Mouse (Mus musculus) ovary, postnatal 10 days (tissue): ENCODE data around the gene Ccdc62.

Source experiments
- DNase-seq: peaks from one replicate; pipeline ENCODE4 v3.0.0; 2022; ENCODE audit warnings: low spot score

Ccdc62 gene

DNA sequence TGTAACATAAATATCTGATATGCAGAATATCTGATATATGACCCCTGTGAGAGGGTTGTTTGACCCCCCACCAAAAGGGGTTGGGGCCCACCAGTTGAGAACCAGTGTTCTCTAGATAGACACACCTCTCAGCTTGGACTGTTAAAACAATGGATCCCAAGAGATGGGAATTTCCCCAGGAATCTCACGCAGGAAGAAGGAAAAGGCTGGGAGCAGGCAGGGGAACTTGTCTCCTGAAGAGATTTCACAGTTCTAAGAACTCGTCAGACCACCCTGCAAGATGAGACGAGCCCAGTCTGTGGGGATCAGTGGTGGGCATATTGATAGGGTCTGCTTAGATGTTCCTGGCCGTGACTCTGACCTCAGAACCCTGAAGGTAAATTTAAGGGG is 49.5 kb downstream of the Ccdc62 start:
- no peak for DNase-seq

DNA sequence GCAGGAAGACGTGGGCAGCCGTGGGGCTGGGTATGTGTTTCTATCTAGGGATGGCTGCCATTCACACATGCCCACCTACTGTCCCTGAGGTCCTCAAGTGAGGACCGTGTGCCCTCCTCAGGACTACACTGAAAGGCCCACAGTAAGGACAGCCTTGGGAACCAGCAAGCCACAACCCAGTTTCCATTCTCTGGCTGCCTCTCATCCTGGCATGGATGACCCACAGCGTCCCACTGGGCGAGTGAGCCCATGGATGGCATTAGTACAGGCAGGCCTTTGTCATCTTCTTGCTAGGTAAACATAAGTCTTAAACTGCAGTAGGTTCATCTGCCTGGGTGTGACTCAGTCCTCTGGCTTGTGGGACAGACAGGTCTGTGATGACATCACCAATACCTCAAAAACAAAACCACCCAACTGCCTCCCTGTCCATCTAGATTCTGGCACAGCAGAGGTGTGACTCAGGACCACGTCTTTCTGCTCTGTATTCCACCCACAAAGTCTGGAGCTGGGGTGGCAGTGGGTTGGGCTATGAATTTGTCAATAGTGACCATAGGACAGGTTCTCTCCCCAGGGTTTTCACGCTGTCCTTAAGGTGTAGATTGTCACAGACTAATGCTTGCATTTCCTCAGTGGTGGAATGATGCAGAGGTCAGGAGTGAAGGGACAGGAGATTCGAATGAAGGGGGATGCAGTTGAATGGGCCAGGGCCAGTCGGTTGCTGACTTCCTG is 50.2 kb downstream of the Ccdc62 start:
- no peak for DNase-seq

DNA sequence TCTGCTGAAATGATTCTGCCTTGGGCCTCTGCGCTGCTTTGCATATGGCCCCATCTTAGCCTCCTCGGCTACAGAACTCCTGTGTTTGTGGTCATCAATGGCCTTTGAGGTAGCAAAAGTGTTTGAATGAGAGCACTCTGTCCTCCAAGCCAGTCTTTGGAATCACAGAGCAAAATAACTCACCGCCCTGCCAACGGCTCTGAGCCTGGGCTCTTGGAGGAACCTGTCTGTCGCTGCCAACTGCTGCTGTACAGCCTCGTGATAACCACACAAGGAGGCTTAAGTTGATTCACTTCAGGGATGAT is 50.7 kb downstream of the Ccdc62 start:
- no peak for DNase-seq

DNA sequence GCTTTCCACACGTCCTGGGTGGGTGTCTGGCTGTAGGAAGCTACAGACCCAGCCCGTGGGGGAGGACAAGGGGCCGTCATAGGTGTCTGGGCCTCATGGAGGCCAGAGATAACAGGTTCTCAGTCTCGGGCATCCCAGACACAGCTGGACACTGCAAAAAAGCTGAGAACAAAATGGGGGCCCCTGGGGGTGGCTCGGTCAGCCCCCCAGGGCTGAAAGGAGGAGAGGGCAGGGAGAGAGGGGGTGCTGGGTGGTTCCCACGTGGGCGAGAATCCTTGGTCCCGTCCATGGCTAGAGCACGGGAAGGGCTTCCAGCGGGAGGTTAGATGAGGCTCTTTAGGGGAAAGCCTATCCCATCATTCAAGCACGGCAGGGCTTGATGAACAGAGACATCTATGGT is 52.4 kb downstream of the Ccdc62 start:
- DNase-seq: no peak

DNA sequence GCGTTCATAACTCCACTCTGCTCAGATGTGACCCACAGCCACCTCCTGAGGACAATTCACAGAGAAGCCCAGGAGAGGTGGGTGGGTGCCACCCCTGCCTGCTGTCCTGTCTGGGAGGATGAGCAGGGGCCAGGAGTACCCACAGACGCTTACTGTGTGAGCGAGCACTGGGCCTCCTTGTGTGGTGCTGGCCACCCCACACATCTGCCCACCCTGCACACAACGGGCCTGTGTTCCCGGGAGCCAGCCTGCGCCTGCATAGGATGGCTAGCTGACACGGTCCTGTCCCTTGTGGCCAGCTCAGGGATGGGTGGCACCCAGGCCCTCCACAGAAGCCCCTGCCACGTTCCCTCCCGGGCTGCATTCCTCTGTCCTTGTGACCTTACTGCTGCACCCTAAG is 55.0 kb downstream of the Ccdc62 start:
- DNase-seq: no peak

DNA sequence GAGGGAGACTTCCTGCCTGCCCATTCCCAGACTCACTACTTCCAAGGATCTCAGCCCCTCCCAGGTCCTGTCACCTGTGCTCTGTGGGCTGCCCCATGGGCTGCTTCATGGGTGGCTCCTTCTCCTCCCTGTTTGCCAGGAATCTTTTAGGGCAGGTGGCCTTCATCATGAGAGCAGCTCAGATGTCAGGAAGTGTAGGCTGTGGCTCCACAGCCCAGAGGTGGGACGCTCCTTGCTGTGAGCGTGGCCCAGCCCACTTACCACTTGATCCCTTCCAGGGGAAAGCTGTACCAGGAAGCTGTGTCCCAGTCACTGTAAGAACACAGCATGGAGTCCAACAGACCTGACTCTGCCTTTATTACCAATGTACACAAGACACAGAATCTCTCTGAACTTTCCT is 56.4 kb downstream of the Ccdc62 start:
- DNase-seq: no peak

DNA sequence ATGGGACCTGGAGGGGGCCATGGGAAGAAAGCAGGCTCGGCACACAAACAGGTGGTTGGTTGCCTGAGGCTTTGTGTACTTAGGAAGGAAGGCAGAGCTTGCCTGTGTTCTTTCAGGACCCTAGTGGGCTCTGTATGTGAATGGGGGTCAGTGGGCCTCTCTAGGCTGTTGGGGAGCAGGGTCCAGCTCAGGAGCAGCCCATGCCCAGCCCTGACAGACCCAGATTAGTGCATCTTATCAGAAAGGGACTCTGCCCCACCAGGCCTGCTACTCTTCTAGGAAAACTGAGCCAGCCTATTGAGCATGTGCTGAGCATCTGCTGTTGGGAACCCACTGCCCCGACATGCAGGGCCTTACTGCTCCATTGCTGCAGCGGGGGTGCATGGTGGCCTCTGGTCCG is 57.0 kb downstream of the Ccdc62 start:
- DNase-seq: no peak

DNA sequence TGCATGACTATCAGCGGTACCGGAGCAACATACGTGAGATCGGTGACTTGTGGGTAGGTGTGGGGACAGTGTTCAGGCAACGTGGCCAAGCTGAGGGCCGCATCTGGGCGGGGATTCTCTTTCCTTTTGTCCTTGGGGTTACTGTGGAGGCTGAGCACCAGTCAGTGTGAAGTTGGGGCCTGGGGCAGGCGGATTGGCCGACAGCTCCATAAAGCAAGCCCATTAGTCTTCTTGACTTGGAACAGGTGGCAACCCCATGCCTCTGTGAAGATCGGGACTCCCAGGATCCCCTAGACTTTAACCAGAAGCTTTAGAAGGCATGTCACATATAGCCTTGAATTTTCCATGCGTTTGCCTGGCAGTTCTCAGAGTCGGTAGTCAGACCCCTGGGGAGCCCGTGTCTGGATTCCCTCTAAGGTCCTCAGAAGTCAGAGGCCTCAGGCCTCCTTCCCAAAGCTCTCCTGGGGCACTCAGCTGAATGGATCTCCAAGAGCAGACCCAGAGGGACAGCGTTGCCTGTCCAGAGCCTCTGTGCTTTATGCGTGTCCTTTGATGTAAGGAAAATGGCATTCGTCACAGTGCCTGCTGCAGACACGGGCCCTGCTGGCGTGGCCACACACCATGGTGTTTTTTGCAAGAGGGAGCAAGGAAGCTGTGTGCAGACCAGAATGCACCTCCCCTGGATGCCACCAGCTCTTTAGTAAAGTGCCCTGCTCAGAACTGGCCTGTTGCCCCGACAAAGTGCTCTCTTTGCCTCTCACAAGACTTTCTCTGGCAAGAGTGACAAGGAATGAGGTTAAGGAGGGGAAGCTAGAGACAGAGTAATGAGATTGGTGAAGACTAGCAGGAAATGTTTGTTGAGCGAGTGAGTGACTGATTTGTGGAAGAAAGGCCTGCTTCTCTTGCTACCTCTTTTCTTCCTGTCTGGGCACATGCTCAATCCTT is 59.7 kb downstream of the Ccdc62 start:
- no peak for DNase-seq

DNA sequence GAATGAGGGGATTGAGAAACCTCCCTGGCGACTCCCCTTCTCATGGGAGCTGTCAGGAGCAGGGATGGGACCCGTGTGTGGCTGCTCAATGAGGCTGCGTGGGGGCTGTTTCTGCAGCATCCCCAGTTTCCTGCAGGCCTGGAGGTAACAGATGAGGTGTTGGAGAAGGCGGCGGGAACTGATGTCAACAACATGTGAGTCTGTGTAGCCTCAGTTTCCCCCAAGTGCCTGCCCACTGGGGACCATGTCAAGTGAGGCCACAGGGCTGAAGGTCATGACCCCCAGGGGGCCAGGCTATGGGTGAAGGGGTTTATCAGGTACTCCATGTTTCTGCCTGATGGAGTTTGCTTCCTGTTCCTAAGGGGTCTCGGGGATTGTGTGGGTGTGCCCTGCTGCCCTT is 60.8 kb downstream of the Ccdc62 start:
- DNase-seq: no peak

DNA sequence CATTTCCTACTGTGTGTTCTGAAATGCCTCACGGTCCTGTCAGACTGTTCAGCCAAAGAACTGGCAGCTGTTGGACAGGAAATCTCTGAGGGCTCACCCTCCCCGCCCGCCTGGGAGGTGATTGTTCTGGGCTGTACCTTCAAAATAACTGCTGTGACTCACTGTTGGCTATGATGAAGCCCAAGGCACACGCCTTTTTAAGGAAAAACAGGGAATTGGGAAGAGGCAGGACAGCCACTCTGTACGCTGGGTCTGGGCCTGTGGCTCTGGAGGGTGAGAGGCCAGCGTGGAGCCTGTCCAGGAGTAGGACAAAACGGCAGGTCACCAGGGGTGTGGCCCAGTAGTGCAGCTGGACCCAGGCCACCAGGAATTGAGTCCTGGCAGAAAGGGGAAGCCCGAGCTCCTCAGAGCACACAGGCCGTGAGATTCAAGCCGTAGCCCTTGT is 61.7 kb downstream of the Ccdc62 start:
- DNase-seq: no peak

DNA sequence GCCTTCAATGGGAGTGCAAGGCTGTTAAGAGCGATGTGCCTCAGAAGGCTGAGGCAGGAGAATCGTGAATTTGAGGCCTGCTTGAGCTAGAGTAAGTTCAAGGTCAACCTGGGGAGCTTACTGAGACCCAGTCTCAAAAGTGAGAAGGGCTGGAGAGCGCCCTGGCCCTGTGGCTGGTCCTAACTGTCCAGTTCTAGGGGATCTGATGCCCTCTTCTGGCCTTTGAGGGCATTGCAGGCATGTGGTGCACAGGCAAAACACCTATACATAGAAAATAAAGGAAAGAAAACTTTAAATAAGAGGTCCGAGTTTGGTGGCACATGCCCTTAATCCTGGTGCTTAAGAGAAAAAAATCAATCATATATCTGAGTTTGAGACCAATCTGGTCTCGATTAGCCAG is 62.3 kb downstream of the Ccdc62 start:
- peak; percentile 77 for DNase-seq

DNA sequence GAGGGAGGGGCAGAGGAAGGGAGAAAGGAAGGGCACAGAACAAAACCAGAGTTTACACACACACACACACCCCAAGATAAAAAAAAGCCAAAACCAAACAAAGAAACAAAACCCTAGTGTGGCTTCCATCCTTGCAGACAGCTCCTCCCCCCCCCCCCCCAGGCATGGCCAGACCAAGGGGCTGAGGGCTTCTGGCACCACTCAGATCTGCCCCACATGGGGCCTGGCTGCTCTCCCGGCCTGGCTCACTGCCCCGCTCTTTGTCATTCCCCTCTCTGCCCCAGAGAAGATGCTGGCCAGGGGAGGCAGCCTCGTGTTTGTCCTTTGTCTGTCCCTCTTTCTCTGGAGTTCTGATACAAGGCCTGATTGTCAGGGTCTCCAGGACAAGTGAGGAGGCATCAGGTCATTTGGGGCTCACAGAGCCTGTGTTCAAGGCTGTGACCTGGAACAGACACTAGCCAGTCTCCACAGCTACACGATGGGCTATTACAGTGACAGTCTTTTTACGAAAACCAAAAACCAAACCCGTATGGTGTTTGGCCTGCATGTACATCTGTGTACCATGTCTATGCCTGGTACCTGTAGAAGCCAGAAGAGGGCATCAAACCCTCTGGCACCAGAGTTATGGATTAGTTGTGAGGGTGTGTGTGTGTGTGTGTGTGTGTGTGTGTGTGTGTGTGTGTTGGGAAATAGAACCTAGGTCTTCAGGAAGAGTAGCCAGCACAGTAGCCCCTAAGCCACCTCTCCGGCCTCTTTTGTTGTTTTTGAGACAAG is 63.0 kb downstream of the Ccdc62 start:
- no peak for DNase-seq

DNA sequence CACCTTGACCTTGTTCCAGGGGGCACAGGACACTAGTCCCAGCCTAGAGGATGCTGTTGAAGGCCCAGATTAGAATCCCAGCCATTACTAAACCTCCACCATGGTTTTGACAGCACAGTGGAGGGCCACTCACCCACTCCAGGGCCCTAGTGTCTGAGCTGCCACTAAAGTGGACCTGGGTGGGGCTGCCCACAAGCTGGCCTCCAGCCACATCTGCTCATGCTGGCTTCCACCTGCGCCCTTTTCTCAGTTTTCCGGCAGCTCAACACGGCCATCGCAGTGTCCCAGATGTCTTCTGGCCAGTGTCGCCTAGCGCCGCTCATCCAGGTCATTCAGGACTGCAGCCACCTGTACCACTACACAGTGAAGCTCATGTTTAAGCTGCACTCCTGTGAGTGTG is 64.0 kb downstream of the Ccdc62 start:
- no peak for DNase-seq

DNA sequence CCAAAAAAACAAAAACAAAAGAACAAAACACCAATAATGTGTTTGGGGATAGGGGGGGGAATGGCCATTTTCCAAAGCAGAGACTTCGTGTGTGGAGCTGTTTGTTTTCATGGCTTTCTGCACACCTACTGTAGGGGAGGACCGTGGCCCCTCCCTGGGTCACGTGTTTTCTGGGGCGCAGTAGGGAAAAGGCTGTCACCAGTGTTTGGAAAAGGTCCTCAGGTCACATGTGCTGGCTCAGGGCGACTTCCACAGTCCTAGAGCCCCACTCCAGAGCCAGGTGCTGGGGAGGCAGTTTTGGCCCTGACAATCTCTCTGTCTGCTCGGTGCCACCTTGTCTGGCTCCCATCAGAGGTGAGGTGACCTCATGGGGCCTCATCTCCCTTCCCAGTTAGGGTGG is 64.9 kb downstream of the Ccdc62 start:
- DNase-seq: no peak

DNA sequence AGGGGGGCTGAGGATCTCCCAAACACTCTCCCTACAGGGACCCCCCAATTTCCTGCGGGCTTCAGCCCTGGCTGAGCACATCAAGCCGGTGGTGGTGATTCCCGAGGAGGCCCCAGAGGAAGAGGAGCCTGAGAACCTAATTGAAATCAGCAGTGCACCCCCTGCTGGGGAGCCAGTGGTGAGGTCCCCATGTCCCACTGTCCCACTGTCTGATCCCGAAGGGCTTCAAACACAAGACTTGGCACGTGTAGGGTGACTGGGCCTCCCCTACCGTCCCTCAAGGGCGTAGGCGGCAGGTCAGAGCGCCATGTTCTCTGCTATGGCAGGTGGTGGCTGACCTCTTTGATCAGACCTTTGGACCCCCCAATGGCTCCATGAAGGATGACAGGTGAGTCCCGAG is 65.7 kb downstream of the Ccdc62 start:
- no peak for DNase-seq

DNA sequence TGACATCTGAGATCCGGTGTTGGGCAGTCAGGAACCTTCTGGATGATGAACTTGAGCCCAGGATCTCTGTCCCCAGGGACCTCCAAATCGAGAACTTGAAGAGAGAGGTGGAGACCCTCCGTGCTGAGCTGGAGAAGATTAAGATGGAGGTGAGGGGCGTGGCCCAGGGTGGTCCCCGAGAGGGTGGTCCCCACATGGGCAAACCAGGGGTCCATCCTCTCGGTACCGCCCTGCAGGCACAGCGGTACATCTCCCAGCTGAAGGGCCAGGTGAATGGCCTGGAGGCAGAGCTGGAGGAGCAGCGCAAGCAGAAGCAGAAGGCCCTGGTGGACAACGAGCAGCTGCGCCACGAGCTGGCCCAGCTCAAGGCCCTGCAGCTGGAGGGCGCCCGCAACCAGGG is 66.2 kb downstream of the Ccdc62 start:
- DNase-seq: no peak

DNA sequence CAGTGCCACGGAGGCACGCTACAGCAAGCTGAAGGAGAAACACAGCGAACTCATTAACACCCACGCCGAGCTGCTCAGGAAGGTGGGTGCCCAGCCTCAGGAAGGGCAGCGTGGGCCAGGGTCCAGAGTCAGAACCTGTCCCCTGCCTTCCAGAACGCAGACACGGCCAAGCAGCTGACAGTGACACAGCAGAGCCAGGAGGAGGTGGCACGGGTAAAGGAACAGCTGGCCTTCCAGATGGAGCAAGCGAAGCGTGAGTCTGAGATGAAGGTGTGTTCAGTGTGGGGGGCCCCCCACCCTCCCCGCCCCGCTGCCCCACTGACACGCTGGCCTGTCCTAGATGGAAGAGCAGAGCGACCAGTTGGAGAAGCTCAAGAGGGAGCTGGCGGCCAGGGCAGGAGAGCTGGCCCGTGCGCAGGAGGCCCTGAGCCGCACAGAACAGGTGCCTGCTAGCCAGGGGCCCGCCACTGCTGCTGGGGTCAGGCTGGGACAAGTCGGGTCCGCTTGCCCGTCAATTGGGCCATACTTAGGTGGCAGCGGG is 66.8 kb downstream of the Ccdc62 start:
- DNase-seq: no peak

DNA sequence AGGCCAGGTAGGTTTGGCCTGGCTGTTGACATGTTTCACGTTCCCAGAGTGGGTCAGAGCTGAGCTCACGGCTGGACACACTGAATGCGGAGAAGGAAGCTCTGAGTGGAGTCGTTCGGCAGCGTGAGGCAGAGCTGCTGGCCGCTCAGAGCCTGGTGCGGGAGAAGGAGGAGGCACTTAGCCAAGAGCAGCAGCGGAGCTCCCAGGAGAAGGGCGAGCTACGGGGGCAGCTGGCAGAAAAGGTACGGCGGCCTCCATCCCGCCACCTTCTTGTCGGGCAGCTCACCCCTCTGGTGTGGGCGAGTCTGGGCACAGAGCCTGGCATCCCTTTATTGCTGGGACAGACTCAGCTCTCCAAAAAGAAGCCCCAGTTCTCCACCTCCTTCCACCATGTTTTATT is 67.3 kb downstream of the Ccdc62 start:
- DNase-seq: no peak

DNA sequence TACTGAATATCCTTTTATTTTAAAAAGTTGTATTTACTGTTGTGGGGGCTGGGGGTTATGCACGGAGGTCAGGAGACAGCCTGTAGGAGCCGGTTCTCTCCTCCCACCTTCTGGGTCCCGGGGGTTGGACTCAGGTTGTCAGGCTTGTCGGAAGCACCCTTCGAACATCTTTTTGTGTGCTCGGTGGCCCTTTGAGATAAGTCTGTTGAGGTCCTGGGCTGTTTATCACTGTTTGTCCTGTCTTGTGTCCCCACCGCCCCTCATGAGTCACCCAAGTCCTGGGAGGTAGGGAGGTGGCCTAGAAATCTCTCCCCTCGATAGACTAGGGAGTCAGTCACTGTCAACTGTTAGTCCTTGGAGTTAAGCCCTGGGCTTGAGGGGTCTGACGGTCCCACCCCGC is 67.9 kb downstream of the Ccdc62 start:
- DNase-seq: no peak

DNA sequence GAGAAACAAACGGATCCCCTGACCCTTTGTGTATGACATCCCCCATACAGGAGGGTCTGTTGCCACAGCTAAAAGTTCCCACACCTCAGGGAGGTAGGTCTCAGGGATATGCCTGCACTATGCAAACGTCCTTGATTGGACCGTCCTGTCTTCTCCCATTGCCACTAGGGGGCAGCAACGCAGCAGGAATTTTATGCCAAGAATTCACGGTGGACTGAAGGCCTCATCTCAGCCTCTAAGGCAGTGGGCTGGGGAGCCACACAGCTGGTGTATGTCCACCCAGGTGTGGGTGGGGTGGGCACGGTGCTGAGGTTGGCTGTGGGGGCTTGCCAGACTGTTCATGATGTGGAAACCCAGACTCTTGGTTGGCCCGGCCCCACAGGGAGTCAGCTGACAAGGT is 70.3 kb downstream of the Ccdc62 start:
- peak; percentile 90 for DNase-seq

DNA sequence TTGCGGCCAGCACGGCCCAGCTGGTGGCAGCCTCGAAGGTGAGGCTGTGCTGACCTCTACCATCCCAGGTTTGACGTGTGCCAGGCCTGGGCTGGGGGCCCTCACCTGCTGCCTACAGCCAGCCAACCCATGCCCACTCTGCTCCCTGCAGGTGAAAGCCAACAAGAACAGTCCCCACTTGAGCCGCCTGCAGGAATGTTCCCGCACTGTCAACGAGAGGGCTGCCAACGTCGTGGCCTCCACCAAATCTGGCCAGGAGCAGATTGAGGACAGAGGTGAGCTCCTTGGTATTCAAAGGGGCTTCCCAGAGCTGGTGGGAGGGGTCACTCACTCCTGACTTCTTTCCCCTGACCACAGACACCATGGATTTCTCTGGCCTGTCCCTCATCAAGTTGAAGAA is 70.8 kb downstream of the Ccdc62 start:
- no peak for DNase-seq

DNA sequence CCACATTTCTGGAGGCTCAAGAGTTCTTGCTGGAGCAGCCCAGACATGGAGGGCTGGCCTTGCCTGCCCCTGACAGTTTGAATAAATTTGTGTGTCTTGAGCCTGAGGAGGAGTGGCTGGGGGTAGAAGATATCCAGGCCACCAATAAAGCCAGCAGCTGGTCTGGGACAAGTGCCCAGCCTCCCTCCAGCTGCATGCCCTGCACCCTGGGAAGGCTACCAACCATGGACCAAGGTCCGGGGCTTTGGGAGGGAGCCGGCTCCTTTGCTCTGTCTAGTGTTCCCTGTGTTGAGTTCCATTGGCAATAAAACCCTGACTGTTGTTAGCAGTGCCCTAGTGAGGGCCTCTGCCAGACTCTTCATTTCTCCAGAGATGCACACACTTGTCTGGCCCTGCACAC is 72.4 kb downstream of the Ccdc62 start:
- no peak for DNase-seq

DNA sequence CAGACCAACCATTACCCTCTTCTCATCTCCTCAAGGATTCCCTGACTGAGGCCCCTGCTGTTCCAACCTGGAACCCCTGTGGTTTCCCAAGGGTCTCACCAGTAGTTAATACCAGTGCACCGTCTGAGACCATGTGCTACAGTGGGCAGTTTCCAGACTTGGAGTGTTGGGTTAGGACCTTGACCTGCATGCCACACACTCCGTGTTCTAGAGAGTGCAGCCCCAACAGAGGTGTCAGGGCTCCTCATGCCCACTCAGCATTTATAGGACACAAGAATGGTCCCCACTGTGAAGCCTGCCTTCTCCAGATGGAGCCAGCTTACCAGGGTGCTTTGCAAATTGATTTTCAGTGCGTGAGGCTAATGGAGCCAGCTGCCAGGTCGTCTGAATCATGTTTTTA is 72.9 kb downstream of the Ccdc62 start:
- no peak for DNase-seq
